Mouse (Mus musculus) stomach, postnatal 0 days (tissue): Measurements from ENCODE around the gene Zmynd8.

Experiments used
- CTCF ChIP-seq: IDR thresholded peaks from 2 replicates; pipeline ENCODE4 v1.5.1; 2016; ENCODE audit warnings: antibody characterized with exemption, low read depth, mild to moderate bottlenecking, moderate library complexity
- EP300 ChIP-seq: optimal IDR thresholded peaks from 2 replicates; pipeline ENCODE3; 2016; ENCODE audit warnings: antibody characterized with exemption

- TF ChIP-seq CTCF (no peak), EP300 (no peak)
Observed at GRCm38 (mm10) chr2:165824826-165825225, 74.0 kb downstream of the Zmynd8 start.
